Mouse (Mus musculus) mouse embryonic stem cell (cell line): Measurements from ENCODE around the gene Pdia6.

ENCODE experiments used
- in situ Hi-C, 2 experiments: fragments of 300-500 bp; cut with MboI; formaldehyde crosslinking; loops; 1 replicate in 1 of 2; 3 replicates in 1 of 2; pipeline ENCODE4 v1.14.3; 2019 to 2020; ENCODE audit warnings: low sequenced_read_pairs in 2 of 2, low pct_unique_long_range_greater_than_20kb in 1 of 2, mixed read lengths in 1 of 2; ENCODE audit not compliant: unreplicated experiment in 1 of 2

Pdia6 gene

DNA sequence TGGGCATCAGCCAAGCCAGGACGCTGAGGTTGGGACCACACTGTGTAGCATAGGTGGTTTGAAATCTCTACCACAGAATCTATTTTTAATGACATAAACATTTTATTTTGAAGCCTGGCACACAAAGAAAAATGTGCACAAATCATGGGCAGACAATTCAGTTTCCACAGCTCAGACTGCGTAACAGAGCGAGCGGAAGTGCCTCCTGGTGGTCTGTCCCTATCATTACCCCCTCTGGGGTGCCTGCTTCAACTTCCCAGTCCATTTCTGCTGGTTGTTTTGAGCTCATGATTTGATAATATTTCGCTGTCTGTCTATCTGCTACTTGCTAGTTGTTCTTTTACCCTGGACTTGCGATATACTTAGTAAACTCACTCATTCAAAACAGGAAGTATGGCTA lies 10.7 kb upstream of the Pdia6 start:
- in situ Hi-C loops: loop anchor here in 1 of 2 experiments (10.0 to 25.0 kb wide), 2 partner anchors 221 to 443 kb away; partner anchors contain the start of genes E2f6 and Greb1

DNA sequence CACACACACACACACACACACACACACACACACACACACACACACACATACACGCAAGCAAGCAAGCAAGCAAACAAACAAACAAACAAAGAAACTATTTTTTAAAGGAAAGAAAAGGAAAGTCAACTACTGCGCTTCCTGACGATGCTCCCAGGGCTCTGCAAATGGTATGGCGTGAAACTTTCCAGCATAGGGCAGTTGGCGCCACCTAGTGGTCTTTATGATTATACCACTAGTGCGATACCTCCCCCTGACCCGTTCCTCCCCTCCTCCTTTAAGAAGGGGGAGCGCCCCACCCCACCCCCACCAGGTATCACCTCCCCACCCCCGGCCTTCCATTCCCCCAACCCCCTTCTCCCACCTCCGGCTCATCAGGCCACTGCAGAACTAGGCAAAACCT lies 9.4 kb upstream of the Pdia6 start:
- in situ Hi-C loops: loop anchor here in 1 of 2 experiments (10.0 to 25.0 kb wide), 2 partner anchors 222 to 445 kb away; partner anchors contain the start of genes E2f6 and Greb1

DNA sequence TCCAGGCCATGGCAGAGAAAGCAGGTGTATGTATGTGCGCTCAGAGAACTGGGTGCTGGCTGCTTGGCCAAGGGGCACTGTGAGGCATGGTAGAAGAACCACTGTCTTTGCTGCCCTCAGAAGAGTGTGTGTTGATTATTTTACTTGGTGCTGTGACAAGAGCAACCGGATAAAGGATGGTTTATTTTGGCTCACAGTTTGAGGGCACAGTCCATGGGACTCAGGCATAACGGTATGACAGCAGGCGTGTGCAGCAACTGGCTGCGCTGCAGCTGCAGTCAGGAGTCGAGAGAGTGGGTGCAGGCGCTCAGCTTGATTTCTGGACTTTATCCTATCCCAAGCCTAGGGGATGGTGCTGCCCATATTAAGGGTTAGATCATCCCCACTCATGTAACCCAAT lies 7.9 kb upstream of the Pdia6 start:
- in situ Hi-C loops: loop anchor here in 1 of 2 experiments (10.0 to 25.0 kb wide), 2 partner anchors 224 to 446 kb away; partner anchors contain the start of genes E2f6 and Greb1

DNA sequence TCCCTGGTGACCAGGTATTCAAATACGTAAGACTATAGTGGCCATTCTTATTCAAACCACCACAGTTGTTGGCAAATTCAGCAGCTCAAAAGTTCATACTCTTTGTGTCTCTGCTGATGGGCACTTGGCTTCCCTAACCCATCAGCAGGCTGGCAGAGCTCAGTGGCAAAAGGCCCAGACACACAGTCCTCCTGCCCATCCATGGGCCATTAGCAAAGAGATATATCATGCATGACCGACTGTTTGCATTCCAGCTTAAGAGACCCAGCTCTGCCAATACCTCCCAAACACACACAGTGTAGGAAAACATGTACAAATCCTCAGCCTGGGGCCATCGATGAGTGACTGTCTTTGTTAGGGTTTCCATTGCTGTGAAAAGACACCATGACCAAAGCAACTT lies 5.3 kb upstream of the Pdia6 start:
- in situ Hi-C loops: loop anchor here in 1 of 2 experiments (25.0 kb wide), 1 partner anchor 449 kb away; the partner anchor contains the start of genes E2f6 and Greb1

DNA sequence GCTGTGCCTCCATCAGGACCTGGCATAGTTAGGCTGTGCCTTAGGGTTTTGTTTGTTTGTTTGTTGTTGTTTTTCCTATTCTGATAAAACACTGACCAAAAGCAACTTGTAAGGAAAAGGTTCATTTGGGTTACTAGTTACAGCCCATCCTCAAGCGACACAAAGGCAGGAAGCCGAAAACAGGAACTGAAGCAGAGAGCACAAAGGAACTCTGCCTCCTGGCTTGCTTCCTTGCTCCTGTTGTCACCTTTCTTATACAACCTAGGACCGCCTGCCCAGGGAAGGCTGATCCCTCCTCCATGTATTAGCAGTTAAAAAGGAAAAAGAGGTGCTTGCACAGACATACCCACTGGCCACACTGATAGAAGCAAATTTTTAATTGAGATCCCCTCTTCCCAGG lies 2.5 kb upstream of the Pdia6 start:
- in situ Hi-C loops: loop anchor here in 1 of 2 experiments (25.0 kb wide), 1 partner anchor 452 kb away; the partner anchor contains the start of genes E2f6 and Greb1

DNA sequence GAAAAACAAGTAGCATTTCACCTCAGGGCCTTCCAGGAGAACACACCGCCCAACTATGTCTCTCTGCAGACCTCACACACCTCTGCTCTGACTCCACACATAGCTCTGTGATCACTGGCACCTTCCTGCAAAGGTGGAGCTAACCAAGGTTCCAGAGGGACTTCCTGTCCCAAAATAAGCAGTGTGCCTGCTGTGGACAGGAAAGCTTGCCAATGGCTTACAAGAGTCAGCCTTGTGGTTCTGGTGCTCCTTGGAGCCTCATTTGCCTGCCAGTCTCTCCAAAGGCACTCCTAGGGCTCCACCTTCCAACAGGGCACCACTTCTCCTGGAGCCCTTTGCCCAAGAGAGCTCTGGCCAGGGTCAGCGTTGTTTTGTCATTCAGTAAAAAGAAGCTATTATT lies 1.5 kb upstream of the Pdia6 start:
- in situ Hi-C loops: loop anchor here in 1 of 2 experiments (25.0 kb wide), 1 partner anchor 453 kb away; the partner anchor contains the start of genes E2f6 and Greb1

DNA sequence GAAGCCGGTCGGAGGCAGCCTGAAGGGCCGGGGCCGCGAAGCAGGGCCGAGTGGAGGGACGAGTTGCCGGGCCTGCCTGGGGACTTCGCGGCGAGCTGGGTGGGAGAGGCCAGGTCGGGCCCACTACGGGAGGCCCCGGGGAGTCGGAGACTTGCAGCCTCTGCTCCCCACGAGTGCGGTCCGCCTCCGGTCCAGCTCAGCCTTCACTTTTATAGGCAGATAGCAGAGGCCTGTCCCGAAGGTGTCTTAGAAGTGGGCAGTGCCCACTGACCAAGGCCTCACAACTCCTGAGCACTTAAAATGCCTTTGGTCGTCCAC lies 287 bp downstream of the Pdia6 start:
- in situ Hi-C loops: loop anchor here in 1 of 2 experiments (25.0 kb wide), 1 partner anchor 454 kb away; the partner anchor contains the start of genes E2f6 and Greb1

DNA sequence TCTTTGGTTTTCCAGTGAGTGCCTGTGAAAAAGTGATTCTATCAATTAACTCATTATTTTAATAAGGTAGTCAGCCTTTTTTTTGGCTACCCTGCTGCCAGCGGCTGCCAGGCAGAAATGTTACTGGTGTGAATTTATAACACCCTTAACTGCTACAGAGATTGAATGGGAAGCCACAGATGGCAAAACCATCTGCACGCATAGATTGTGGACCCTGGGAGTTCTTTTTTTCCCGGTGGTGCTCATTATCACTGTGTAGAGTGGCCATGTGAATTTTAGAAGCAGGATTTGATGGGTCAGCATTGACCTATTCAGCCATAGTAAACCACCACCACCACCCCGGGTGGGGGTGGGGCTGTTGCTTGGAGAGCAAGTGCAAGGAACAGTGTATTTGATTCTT lies 971 bp downstream of the Pdia6 start:
- in situ Hi-C loops: loop anchor here in 1 of 2 experiments (25.0 kb wide), 1 partner anchor 455 kb away; the partner anchor contains the start of genes E2f6 and Greb1

DNA sequence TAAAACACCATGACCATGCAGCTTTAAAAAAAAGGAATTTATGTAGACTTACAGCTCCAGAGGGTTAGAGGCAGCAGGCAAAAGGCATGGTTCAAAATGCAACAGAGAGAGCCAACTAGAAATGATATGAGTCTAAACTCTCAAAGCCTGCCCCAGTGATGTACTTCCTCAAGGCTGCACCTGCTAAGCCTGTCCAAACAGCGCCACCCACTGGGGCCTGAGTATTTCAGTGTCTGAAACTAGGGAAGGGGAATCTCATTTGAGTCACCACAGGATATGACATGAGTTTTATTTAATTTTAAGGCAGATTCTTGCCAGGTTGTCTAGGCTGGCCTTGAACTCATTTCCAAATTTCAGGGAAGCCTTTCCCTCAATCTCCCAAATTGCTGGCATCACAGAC lies 4.9 kb downstream of the Pdia6 start:
- in situ Hi-C loops: loop anchor here in 1 of 2 experiments (25.0 kb wide), 1 partner anchor 459 kb away; the partner anchor contains the start of genes E2f6 and Greb1

DNA sequence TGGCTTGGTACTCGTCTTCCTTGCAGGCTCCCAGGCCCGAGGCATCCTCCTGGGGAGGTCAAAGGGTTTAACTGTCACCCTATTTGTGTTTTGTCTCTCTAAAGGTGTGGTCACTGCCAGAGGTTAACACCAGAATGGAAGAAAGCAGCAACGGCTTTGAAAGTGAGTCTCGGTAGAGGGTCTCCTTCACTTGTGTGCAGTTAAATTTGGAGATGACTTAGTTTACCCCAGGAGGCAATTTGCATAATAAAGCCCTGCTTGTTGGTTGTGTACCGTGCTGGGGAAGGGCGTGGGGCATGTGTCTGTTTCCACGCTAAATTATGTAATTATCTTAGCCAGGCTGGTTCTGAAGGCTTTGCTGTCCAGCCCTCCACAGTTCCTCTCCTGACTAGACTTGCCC lies 7.5 kb downstream of the Pdia6 start:
- in situ Hi-C loops: loop anchor here in 1 of 2 experiments (25.0 kb wide), 1 partner anchor 462 kb away; the partner anchor contains the start of genes E2f6 and Greb1

DNA sequence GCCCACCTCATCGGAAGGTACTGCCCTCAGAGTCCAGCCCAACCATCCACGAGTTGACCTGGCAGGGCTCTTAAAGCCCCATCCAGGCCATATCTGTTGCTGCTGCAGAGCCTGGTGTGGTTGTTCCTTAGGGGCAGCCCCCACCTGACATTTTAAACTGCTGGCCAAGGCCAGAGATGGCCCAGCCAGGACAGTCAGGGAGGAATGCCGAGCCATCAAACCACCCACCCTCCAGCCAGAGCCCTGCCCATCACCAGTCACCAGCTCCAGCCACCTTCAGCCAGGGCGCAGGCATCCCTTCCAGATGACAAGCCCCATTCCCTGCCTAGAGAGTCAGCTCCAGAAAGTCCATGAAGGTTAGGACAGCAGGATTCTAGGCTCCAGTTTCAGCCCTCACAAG lies 22.2 kb downstream of the Pdia6 start:
- in situ Hi-C loops: no loop called here

DNA sequence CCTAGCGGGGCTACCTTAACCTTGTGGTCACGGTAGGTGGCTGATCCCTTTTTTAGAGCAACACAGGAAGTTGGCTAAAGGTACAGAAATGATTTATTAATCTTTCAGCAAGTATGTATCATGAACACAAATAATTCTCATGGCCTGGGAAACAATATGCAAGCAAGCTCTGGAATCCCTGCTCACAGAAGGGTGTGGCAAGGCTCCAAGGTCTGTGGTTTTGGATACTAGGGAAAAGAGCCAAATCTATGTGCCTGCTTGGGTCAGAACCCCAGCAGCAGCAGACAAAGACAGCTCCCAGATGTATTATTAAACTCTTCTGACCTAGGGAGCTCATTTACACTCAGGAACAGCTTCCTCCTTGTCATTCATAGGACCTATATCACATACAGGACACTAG lies 22.7 kb downstream of the Pdia6 start:
- in situ Hi-C loops: no loop called here

DNA sequence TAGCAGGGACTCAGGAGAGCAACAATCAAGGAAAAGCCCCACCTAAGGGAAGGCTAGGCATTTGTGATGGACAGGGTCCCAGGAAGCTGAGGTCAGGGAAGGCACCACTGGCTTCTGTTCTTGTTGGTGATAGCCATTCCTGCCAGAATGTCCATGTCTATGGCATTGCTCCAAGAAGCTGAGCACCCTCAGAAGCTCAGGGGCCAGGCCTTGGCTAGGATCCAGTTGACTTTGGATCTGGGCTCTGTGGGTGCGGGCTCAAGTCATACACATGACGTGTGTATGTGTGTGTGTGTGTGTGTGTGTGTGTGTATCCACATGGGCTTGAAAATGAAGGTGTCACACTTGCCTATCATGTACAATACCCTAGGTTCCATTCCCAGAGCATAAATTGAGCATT lies 23.6 kb downstream of the Pdia6 start:
- in situ Hi-C loops: no loop called here

DNA sequence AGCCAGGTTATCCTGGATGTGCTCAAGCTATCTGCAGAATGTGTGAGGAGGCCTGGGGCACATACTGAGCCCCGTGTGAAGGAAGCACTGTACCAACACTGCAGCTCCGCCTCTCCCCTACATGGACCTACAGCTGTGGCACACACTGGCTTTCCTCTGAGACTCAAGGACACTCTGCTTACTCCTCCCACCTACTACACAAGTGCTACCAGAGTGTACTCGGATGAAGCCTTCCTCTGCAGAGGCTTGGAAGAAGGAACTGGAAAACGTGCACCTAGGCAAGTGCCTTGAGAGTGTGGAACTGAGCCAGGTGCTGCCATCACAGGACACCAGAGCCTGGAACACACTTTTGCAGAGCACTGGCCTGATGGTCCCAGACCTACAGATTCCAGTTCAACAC lies 24.2 kb downstream of the Pdia6 start:
- in situ Hi-C loops: no loop called here

DNA sequence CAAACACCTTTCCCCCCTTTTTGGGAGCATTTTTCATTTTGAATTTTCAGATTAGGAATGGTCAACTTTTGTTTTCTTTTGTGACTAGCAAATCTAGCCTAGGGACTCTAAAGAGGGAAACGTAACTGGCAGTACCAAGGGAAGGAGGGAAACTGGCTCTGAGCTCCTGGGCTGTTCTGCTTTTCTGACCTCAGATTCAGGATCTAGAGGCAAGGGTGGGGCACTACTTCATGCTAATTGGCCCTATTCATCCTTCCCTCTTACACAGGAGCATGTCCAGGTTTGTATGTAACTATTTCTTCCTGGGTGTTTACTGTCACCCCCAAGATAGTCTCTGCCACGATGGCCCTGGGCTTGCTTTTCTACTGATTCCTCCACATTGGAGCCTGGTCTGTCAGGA lies 30.6 kb downstream of the Pdia6 start:
- in situ Hi-C loops: no loop called here

DNA sequence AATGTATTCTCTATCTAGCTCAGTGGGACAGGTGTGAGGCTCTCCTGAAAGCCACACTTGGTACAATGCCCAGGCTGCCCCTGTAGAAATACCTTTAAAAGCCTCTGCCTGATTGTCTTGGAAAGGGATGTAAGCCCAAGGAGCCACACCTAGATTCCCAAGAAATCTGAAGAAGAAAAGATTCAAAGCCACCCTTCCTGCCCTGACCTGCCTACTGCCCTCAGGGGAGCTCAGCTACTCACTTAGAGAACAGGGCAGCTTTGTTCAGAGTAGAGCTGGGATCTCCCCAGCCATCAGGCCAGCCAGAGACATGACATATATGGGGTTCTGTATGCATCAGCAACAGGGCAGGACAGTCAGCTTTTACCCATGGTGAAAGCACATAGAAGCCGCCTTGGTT lies 33.6 kb downstream of the Pdia6 start:
- in situ Hi-C loops: no loop called here

DNA sequence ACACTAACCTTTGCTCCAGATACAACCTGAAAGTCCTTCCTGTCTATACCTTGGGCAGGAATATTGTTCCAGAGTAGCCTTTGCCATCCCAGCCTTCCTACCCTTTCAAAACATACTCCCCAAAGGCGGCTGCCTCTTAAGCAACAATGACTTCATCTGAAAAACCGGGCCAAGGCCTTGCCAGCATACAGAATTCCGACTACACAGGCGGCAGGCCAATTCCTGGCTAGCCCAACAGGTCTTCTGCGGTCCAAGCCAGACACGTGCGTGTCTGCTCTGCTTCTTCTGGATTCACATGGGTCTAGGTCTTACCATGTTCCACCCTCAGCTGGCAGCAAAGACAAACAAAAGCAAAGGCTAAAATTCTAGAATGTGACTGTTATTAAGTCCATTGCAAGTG lies 39.1 kb downstream of the Pdia6 start:
- in situ Hi-C loops: no loop called here

DNA sequence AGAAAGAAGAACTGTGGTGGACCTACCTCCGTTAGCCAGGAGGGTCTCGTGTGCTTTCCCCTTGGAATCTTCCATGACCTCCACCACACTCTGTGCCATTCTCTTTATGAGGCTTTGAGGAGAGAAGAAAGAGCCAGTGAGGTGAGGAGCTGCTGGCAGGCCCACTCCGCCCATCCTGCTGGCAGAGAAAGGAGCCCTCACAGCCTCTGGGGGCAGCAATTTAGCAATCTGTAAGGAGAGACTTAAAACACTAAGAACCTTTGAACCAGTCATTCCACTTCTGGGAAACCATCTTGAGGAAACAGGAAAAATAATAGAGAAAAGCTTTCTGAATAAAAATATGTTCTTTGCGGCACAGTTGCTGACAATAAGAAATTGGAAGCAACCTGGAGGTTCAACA lies 41.9 kb downstream of the Pdia6 start:
- in situ Hi-C loops: no loop called here

DNA sequence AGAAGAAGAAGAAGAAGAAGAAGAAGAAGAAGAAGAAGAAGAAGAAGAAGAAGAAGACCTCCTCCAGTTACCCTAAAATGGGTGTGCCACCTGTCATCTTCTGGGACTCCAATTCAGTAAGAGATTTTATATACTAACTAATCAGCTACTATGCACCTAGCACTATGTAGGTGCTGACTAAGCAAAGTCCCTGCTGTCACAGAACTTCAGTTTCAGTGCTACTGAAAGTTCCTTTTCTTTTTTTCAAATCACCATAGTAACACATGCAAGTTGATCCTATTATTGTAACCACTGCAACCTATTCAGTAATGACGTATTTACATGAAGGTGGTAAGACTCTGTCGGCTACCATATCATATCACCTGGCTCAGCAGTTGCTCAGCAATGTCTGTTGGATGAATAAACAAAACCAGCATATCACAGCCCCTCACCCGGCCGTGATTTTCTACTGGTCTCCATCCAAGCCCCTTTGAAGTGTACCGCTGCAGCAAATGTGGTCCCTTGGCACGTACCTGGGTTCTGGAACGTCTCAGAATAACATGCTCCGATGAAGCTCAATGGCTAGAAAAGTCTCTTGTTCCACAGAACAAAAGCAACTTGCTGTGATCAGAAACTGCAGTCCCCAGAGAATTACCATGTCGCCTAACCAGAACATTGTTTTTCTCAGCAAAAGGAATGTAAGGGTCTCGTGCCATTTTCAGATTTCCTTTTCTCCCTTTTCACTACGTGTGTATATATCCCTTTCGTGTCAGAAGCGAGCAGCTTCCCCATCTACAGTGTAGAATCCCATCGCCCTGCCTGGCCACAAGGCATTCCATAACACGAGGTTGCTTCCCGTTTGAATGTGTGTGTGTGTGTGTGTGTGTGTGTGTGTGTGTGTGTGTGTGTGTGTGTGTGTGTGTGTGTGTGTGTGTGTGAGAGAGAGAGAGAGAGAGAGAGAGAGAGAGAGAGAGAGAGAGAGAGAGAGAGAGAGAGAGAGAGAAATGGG lies 44.8 kb downstream of the Pdia6 start:
- in situ Hi-C loops: no loop called here
